Mouse (Mus musculus): ENCODE measurements around the gene Kcng1.

GRCm38 (mm10) chr2:168230026-168230728, 51.4 kb downstream of the Kcng1 start, which contains the start of the genes Gm20716, Dpm1 and Mocs3:
- TF ChIP-seq CTCF (IDR thresholded peaks at IDR 0.05; ENCODE audit: low read depth) (no peak), EP300 (IDR thresholded peaks at IDR 0.05; ENCODE audit: low read depth) (peak; percentile 90; the same call in 1 of the 2 replicates)

All from heart, postnatal 0 days (tissue).